Mouse (Mus musculus): ENCODE measurements around the gene Scn4b. TPM values are rescaled to one million over a fixed set of nuclear protein-coding genes. Genes with fewer than 3 reads are reported as not detected.

The Scn4b gene
- polyA plus RNA-seq, 1 experiment from 2014 or later, result 0.37 TPM

DNA sequence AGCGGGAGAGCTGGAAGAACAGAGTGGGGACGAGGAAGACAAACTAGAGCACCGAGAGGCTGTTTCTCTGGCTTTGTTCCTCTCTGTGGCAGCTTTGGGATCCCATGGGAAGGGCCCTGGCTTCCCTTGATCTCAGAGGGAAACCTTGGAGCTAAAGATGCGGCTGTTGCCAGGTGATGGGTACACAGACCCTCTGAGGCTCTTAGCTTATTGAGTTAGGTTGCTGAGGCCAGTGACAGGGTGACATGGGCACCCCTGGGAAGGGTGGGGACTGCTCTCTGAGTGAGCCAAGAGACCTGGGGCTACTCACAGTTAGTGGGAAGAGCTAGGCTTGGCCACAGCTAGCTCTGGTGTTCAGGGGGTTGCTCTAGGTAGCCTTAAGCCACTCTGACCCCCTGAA is 57.3 kb downstream of the Scn4b start:
- ATAC-seq (ENCODE audit: low read depth), result no peak
- Histone ChIP-seq H3K9me3 (replicated peaks; ENCODE audit: control insufficient read depth, low read length) (no peaks in the 10 kb centered on the region), H3K4me2 (ENCODE audit: low read depth, low read length) (no peak overlapping the region), H3K9ac (ENCODE audit: low read depth, low read length) (no peak overlapping the region), H3K4me1 (ENCODE audit: control insufficient read depth, low read depth, low read length) (no peaks in the 10 kb centered on the region), H3K36me3 (ENCODE audit: control insufficient read depth, insufficient read depth) (no peaks in the 10 kb centered on the region), H3K27me3 (ENCODE audit: control insufficient read depth, insufficient read depth, low read depth, low read length) (no peaks in the 10 kb centered on the region), H3K4me3 (ENCODE audit: low read depth, low read length) (no peak overlapping the region), H3K27ac (ENCODE audit: low read length) (no peak overlapping the region)
- WGBS (ENCODE audit: insufficient replicate concordance), result 63% methylated on average over 4 of the region's 4 CpGs

GRCm38 (mm10) chr9:45196125-45196830 is 58.1 kb downstream of the Scn4b start:
- Histone ChIP-seq H3K4me2 (ENCODE audit: low read depth, low read length) (no peak overlapping the region), H3K27ac (ENCODE audit: low read length) (no peak overlapping the region), H3K4me3 (ENCODE audit: low read depth, low read length) (no peak overlapping the region), H3K4me1 (ENCODE audit: control insufficient read depth, low read depth, low read length) (no peaks in the 10 kb centered on the region), H3K36me3 (ENCODE audit: control insufficient read depth, insufficient read depth) (no peaks in the 10 kb centered on the region), H3K9ac (ENCODE audit: low read depth, low read length) (no peak overlapping the region), H3K9me3 (replicated peaks; ENCODE audit: control insufficient read depth, low read length) (no peaks in the 10 kb centered on the region), H3K27me3 (ENCODE audit: control insufficient read depth, insufficient read depth, low read depth, low read length) (no peaks in the 10 kb centered on the region)
- WGBS (ENCODE audit: insufficient replicate concordance), result 47% methylated on average over 8 of the region's 8 CpGs
- no peak for ATAC-seq (ENCODE audit: low read depth)

DNA sequence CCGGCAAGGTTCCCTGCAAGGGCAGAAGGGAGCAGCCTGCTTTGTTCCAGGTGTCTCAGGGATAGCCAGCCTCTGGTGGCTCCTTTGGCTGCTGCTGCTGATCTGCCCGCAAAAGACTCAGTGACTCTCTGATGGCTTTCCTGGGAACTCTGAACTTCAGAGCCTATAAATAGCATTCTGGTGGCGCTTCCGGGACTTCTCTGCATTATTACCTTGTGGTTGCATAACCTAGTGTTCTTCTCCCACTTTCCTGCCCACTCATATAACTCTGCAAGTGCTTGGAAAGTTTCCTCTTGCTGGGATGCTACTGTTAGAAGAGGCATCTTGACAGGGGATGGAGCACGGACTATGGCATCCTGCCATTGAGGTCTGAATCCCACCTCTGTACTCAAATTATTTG is 59.4 kb downstream of the Scn4b start:
- Histone ChIP-seq H3K9ac (ENCODE audit: low read depth, low read length) (no peak overlapping the region), H3K4me1 (ENCODE audit: control insufficient read depth, low read depth, low read length) (peaks cover 7% of the 10 kb centered on the region; the same call in 1 of the 2 replicates), H3K9me3 (replicated peaks; ENCODE audit: control insufficient read depth, low read length) (no peaks in the 10 kb centered on the region), H3K27ac (ENCODE audit: low read length) (no peak overlapping the region), H3K27me3 (ENCODE audit: control insufficient read depth, insufficient read depth, low read depth, low read length) (no peaks in the 10 kb centered on the region), H3K4me2 (ENCODE audit: low read depth, low read length) (no peak overlapping the region), H3K36me3 (ENCODE audit: control insufficient read depth, insufficient read depth) (no peaks in the 10 kb centered on the region), H3K4me3 (ENCODE audit: low read depth, low read length) (no peak overlapping the region)
- no peak for ATAC-seq (ENCODE audit: low read depth)
- WGBS (ENCODE audit: insufficient replicate concordance), result 59% methylated on average over 5 of the region's 5 CpGs

GRCm38 (mm10) chr9:45201319-45201947 is 63.2 kb downstream of the Scn4b start:
- H3K27ac ChIP-seq (ENCODE audit: low read length), result no peak overlapping the region
- no peak for ATAC-seq (ENCODE audit: low read depth)

DNA sequence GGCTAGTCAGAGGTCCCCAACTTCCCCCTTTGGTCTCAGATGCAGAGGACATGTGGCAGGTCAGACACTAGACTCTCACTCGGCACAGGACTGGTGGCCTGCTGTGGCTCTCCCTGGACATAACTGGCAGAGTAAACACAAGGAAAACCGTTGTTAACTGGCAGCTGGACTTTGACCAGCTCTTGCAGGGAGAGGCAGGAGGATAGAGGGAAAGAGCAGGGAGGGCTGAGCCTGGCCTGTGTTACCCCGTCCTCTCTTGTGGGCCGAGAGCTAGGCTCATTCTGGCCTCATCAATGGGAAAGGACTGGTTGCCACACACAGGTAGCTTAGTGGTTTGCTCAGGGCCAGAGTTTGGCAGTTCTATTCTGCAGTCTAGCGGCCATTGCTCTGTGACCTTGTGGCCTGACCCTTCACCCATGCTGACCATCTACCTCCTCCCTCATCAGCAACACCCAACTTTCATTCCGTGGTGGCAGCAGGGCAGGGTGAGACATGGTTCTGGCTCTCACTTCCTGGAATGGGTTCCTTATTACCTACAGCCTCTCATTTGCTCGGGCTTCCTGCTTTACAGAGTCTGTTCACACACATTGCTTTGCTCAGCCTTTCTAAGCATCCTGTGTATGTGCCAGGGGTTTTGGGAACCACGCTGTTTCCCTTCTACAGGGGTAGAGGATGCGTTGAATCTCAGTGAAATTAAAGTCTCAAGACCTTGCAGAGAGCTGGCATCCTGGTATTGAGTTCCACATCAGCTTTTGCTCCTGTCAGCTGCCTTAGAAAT is 64.0 kb downstream of the Scn4b start:
- H3K4me3 ChIP-seq (ENCODE audit: low read depth, low read length), result no peak overlapping the region
- H3K4me1 ChIP-seq (ENCODE audit: control insufficient read depth, low read depth, low read length), result peaks cover 7% of the 10 kb centered on the region; the same call in 1 of the 2 replicates
- no peak overlapping the region for H3K9ac ChIP-seq (ENCODE audit: low read depth, low read length)
- ATAC-seq (ENCODE audit: low read depth), result peak; percentile 16; the same call in 1 of the 2 replicates
- H3K9me3 ChIP-seq (replicated peaks; ENCODE audit: control insufficient read depth, low read length), result no peaks in the 10 kb centered on the region
- no peaks in the 10 kb centered on the region for H3K27me3 ChIP-seq (ENCODE audit: control insufficient read depth, insufficient read depth, low read depth, low read length)
- H3K27ac ChIP-seq (ENCODE audit: low read length), result no peak overlapping the region
- no peaks in the 10 kb centered on the region for H3K36me3 ChIP-seq (ENCODE audit: control insufficient read depth, insufficient read depth)
- 43% methylated on average over 9 of the region's 9 CpGs for WGBS (ENCODE audit: insufficient replicate concordance)
- H3K4me2 ChIP-seq (ENCODE audit: low read depth, low read length), result no peak overlapping the region

More at GRCm38 (mm10) chr9:45201319-45201947, 63.2 kb downstream of the Scn4b start:
- H3K4me1 ChIP-seq (ENCODE audit: control insufficient read depth, low read depth, low read length), result peaks cover 7% of the 10 kb centered on the region; the same call in 1 of the 2 replicates
- no peaks in the 10 kb centered on the region for H3K9me3 ChIP-seq (replicated peaks; ENCODE audit: control insufficient read depth, low read length)
- WGBS (ENCODE audit: insufficient replicate concordance), result 60% methylated on average over 5 of the region's 5 CpGs
- H3K27me3 ChIP-seq (ENCODE audit: control insufficient read depth, insufficient read depth, low read depth, low read length), result no peaks in the 10 kb centered on the region
- no peak overlapping the region for H3K9ac ChIP-seq (ENCODE audit: low read depth, low read length)
- no peaks in the 10 kb centered on the region for H3K36me3 ChIP-seq (ENCODE audit: control insufficient read depth, insufficient read depth)
- H3K4me3 ChIP-seq (ENCODE audit: low read depth, low read length), result no peak overlapping the region
- H3K4me2 ChIP-seq (ENCODE audit: low read depth, low read length), result no peak overlapping the region

Other genes starting within 250 kb of the Scn4b start
- 467 and 488 TPM in 2 replicates for gene Atp5l, start 217.7 kb upstream of the Scn4b start, polyA plus RNA-seq (2015; fragmentation: Nextera tagmentation; extraction: Ambion mirVana)
- gene Ube4a, start 172.8 kb upstream of the Scn4b start, polyA plus RNA-seq (2015; fragmentation: Nextera tagmentation; extraction: Ambion mirVana), result 10.0 and 11.5 TPM in 2 replicates
- 0.32 and 0.58 TPM in 2 replicates for gene Cd3g, start 158.0 kb upstream of the Scn4b start, polyA plus RNA-seq (2015; fragmentation: Nextera tagmentation; extraction: Ambion mirVana)
- gene Cd3d, start 156.6 kb upstream of the Scn4b start, polyA plus RNA-seq (2015; fragmentation: Nextera tagmentation; extraction: Ambion mirVana), result 0.13 and 0.52 TPM in 2 replicates
- not detected in 2 replicates for gene Cd3e, start 128.8 kb upstream of the Scn4b start, polyA plus RNA-seq (2015; fragmentation: Nextera tagmentation; extraction: Ambion mirVana)
- gene Mpzl2, start 98.6 kb upstream of the Scn4b start, polyA plus RNA-seq (2015; fragmentation: Nextera tagmentation; extraction: Ambion mirVana), result 10.6 and 12.5 TPM in 2 replicates
- gene Mpzl3, start 83.2 kb upstream of the Scn4b start, polyA plus RNA-seq (2015; fragmentation: Nextera tagmentation; extraction: Ambion mirVana), result 0.90 and 1.1 TPM in 2 replicates
- gene Jaml, start 59.2 kb upstream of the Scn4b start, polyA plus RNA-seq (2015; fragmentation: Nextera tagmentation; extraction: Ambion mirVana), result 0.47 and 1.2 TPM in 2 replicates
- 0.20 TPM in 2 replicates for gene Scn2b, start 20.6 kb upstream of the Scn4b start, polyA plus RNA-seq (2015; fragmentation: Nextera tagmentation; extraction: Ambion mirVana)
- 0.05 and 0.09 TPM in 2 replicates for gene BC049352, start 43.6 kb downstream of the Scn4b start, polyA plus RNA-seq (2015; fragmentation: Nextera tagmentation; extraction: Ambion mirVana)
- gene Tmprss4, start 65.7 kb downstream of the Scn4b start, polyA plus RNA-seq (2015; fragmentation: Nextera tagmentation; extraction: Ambion mirVana), result 0.06 and 0.37 TPM in 2 replicates
- gene Il10ra, start 130.8 kb downstream of the Scn4b start, polyA plus RNA-seq (2015; fragmentation: Nextera tagmentation; extraction: Ambion mirVana), result 1.9 and 2.7 TPM in 2 replicates
- gene Tmprss13, start 180.7 kb downstream of the Scn4b start, polyA plus RNA-seq (2015; fragmentation: Nextera tagmentation; extraction: Ambion mirVana), result not detected in 2 replicates
- gene Fxyd6, start 231.8 kb downstream of the Scn4b start, polyA plus RNA-seq (2015; fragmentation: Nextera tagmentation; extraction: Ambion mirVana), result 1.3 and 2.2 TPM in 2 replicates

Measured in liver, embryonic 16.5 days (tissue).